Mouse (Mus musculus): Measurements from ENCODE around the gene Zcchc3.

Gene Zcchc3

GRCm38 (mm10) chr2:152406126-152406525 is 8.7 kb downstream of the Zcchc3 start:
- peak; percentile 92 for DNase-seq

- DNase-seq = no peak
Observed at GRCm38 (mm10) chr2:152399122-152399542, 15.7 kb downstream of the Zcchc3 start.

GRCm38 (mm10) chr2:152398691-152399090 is 16.1 kb downstream of the Zcchc3 start:
- peak; percentile 94 for DNase-seq

- peak; percentile 97 for DNase-seq
Observed at GRCm38 (mm10) chr2:152397680-152398435, 17.0 kb downstream of the Zcchc3 start, which contains the start of gene Sox12. Gene Sox12 (minus strand): TSS chr2:152398063.

- peak; percentile 75 for DNase-seq
Observed at GRCm38 (mm10) chr2:152397004-152397589, 17.7 kb downstream of the Zcchc3 start.

- DNase-seq = peak; percentile 76
Observed at GRCm38 (mm10) chr2:152396110-152397003, 18.5 kb downstream of the Zcchc3 start.

- no peak for DNase-seq
Observed at GRCm38 (mm10) chr2:152395271-152395920, 19.4 kb downstream of the Zcchc3 start.

GRCm38 (mm10) chr2:152393225-152394017 is 21.4 kb downstream of the Zcchc3 start:
- no peak for DNase-seq

- DNase-seq = peak; percentile 50
Observed at GRCm38 (mm10) chr2:152392786-152393185, 22.0 kb downstream of the Zcchc3 start.

- DNase-seq = no peak
Observed at GRCm38 (mm10) chr2:152384191-152384590, 30.6 kb downstream of the Zcchc3 start.

- no peak for DNase-seq
Observed at GRCm38 (mm10) chr2:152376345-152376741, 38.5 kb downstream of the Zcchc3 start, which contains the start of gene Nrsn2. Gene Nrsn2 (minus strand): TSS chr2:152376638.

- DNase-seq = no peak
Observed at GRCm38 (mm10) chr2:152375652-152376344, 39.0 kb downstream of the Zcchc3 start.

GRCm38 (mm10) chr2:152373547-152373946 is 41.3 kb downstream of the Zcchc3 start:
- no peak for DNase-seq

GRCm38 (mm10) chr2:152372661-152373060 is 42.2 kb downstream of the Zcchc3 start:
- DNase-seq = no peak

- DNase-seq = no peak
Observed at GRCm38 (mm10) chr2:152372104-152372503, 42.7 kb downstream of the Zcchc3 start.

GRCm38 (mm10) chr2:152368532-152369140 is 46.2 kb downstream of the Zcchc3 start:
- DNase-seq = peak; percentile 57

- no peak for DNase-seq
Observed at GRCm38 (mm10) chr2:152367917-152368316, 46.9 kb downstream of the Zcchc3 start.

- peak; percentile 84 for DNase-seq
Observed at GRCm38 (mm10) chr2:152363245-152364147, 51.3 kb downstream of the Zcchc3 start.

Measured in kidney, adult 18-20 months (tissue).